Mouse (Mus musculus) gastrocnemius, adult 8-10 months (tissue): Measurements from ENCODE around the gene Eml1. TPM values are rescaled to one million over a fixed set of nuclear protein-coding genes. Genes with fewer than 3 reads are reported as not detected.
A peak's percentile ranks its signal among the peaks of the same experiment; 100 is the strongest.

Source experiments
- DNase-seq, 2 experiments: peaks; one replicate each; pipeline ENCODE4 v3.0.0; 2022; ENCODE audit warnings: low spot score in 2 of 2
- total RNA-seq, 4 experiments: library from RNA; stranded (reverse); gene quantifications; 2 replicates each; pipeline ENCODE4 v1.2.4; 2022

Eml1 gene
- total RNA-seq, 4 experiments from 2014 or later = 92.6 to 123 (median 118) TPM

GRCm38 (mm10) chr12:108536461-108536860 lies 165.7 kb downstream of the Eml1 start:
- no peak for DNase-seq

DNA sequence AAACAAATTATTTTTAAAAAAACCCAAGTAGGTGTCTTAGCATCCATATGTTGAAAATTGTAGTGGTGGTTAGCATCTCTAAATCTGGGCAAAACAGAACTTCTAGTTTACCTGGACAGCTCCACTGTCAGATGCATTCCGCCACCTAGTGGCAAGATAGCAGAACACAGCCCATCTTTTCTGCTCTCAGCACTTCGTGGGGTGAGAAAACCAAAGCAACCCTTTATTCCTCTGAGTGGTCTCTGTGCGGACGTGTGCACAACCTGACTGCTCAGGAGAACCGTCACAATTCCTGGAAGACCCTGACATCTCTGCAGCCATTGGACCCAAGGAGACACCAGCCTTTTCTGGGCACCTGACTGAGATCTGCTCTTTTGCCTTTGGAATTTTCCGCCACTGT lies 170.3 kb downstream of the Eml1 start:
- no peak for DNase-seq

GRCm38 (mm10) chr12:108546508-108547153 lies 175.9 kb downstream of the Eml1 start:
- no peak for DNase-seq

DNA sequence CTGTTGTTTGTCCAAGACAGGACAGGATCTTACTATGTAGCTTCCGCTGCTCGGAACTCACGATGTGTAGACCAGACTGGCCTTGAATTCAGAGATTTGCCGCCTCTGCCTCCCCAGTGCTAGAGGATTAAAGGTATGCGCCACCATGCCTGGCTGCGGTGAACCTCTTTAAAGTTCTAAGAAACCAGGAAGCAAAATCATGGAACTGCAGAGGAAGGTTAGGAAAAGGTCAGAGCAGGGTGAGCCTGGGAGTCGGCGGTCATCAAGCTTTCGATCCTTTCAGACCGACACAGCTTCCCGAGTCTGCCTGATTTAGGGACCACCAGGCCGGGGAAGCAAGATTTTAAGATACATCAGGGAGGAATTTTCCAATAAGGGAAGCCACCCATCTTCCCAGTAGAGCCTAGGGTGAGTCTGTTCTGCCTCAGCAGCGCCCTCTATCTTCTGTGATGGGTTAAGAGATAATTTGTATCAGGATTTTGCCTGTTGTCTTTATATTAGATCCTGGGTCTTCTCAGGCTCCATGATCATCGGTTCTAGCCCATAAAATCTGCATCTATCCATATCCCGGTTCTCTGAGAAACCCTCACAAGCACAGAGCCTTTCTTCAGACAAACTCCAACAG lies 176.6 kb downstream of the Eml1 start:
- DNase-seq = no peak

DNA sequence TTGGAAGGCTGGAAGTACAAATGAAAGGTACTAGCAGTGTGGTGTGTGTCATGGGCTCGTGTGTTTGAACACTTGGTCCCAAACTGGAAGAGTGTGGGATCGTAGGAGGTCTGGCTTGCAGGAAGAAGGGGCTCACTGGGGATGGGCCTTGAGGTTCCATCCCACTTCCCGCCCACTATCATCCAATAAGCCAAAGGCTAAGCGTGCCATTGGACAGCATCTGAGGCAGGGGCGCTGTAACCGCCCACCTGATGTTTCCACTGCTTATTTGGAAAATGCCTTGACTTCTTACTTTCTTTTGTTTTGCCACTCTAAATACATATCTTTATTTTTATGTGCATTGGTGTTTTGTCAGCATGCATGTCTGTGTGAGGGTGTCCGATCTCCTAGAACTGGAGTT lies 181.0 kb downstream of the Eml1 start:
- DNase-seq = no peak

GRCm38 (mm10) chr12:108553079-108553478 lies 182.3 kb downstream of the Eml1 start:
- no peak for DNase-seq

DNA sequence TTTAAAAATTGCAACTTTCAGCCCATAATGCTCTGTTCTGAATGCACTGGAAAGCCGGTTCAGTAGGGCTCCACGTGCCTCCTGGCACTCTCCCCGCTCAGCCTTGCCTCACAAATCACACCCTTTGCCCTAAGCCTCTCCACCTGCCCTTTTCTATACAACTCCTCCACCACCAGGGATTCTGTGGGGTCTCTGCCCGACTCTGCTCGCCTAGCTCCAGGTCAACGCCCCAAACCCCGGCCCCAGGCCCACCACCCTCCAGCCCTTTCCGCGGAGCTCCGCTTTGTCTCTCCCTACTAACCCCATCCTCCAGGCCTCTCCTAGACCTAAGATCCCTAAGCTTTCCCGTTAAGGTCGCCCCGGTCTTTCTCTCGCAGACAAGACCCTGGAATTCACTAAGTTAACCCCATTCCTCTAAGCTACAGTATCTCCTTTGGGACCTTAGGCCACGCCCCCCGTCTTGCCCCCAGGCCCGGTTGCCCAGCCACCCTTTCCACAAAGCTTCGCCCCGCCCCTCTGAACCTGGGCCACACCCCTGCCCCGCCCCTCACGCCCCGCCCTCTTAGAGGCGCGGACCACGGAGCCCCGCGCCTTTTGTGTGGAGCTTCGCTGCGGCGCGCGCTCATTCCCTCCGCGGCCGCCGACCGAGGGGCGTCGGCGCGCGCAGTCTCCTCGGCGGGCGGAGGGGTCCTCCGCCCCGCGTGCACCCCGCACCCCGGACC lies 183.5 kb downstream of the Eml1 start, which contains the start of gene Evl:
Evl (plus strand) TSS at position 601 of the 722 bp plus-strand sequence.
- peak; percentile 39 to 56 for DNase-seq

GRCm38 (mm10) chr12:108554861-108555556 lies 184.3 kb downstream of the Eml1 start:
- no peak for DNase-seq

- no peak for DNase-seq
These were observed 187.4 kb downstream of the Eml1 start for GRCm38 (mm10) chr12:108558194-108558593.

DNA sequence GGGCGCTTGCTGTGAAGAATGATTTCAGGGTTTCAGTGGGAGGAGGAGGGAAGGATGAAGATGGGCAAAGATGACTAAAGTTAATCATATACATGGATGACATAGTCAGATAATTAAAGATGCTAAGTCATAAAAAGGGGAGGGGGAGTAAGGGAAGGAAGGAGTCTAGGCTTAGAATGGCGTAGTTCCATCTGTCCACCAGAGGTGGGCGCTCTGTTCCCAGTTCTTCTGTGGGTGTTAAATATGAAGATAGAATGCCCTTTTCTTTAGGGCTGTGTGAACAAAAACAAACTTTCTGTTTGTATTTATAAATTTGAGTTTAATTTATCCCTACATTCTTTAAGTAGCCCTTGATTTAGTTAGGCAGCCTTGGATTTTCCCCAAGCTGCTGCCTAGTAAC lies 192.5 kb downstream of the Eml1 start:
- no peak for DNase-seq

DNA sequence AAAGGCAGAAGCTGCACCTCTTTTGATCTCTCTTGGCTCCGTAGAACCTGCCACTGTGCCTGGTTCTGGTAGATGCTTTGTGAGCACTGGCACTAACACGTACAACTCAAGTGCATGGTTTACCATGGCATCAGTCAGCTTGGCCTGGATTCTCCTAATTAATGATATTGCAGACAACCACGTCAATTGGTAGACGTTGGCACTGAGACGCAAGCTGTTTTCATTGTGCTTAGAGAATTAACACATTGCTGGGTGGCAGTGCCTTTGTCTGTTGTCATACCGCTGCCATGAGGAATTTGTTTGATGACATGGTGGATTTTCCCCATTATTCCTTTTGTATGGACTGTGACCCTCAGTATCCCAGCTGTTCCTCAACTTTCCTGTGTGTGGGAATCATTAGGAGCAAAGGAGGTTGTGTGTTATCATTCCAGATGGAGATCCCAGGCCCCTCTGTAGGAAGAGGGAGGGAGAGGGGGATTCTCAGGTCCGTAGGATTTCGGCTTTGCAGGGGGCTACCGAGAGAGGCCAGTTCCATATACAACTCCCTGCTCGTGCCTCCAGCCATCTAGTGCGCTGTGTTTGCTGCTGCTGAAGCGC lies 194.3 kb downstream of the Eml1 start:
- no peak for DNase-seq

GRCm38 (mm10) chr12:108579156-108579871 lies 208.6 kb downstream of the Eml1 start:
- no peak for DNase-seq

GRCm38 (mm10) chr12:108583775-108584174 lies 213.0 kb downstream of the Eml1 start:
- DNase-seq = no peak

Other genes with a start within 250 kb of the Eml1 start
- gene Setd3, start 191.6 kb upstream of the Eml1 start, total RNA-seq = 100 to 1,000 TPM; 111 to 120 (median 117) TPM
- 100 to 1,000 TPM; 133 to 150 (median 139) TPM for gene Ccnk, start 191.4 kb upstream of the Eml1 start, total RNA-seq
- gene Ccdc85c, start 95.5 kb upstream of the Eml1 start, total RNA-seq = 10 to 100 TPM; 41.1 to 49.4 (median 43.5) TPM
- gene Hhipl1, start 64.7 kb upstream of the Eml1 start, total RNA-seq = under 1 TPM; 0.44 to 0.74 (median 0.69) TPM
- under 1 TPM; 0.13 to 0.44 (median 0.19) TPM for gene Cyp46a1, start 36.6 kb upstream of the Eml1 start, total RNA-seq
- 10 to 100 TPM in 1 of 4 experiments, 1 to 10 TPM in 3; 5.5 to 10.1 (median 7.4) TPM for gene Evl, start 183.8 kb downstream of the Eml1 start, total RNA-seq